In the genomic region with DNA sequence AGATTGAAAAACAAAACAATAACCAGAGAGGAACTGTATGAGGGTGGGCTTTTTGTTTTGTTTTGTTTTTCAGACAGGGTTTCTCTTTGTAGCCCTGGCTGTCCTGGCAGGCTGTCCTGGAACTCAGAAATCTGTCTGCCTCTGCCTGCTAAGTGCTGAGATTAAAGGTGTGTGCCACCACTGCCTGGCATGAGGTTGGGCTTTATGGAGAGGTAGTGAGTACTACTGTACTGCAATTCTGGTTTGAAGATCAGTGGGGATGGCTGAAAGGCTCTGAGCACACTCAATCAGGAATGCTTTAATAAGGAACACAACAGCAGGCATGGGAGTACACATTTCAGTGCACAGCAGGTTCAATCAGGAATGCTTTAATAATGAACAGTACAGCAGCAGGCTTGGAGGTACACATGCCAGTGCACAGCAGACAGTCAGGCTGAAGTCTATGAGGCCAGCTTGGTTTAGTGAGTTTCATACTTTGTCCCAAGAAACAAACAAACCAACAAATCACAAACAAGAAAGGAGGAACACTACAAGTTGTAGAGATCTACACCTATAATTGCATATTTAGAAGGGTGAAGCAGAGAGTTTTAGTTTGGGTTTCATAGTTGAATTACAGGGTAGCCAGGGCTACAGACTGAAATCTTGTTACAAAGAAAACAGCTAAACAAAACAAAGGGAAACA, we compare ENCODE assay signal across 9 mouse cellular contexts. TPM values are rescaled to one million over a fixed set of nuclear protein-coding genes. Genes with fewer than 3 reads are reported as not detected.
DNase-seq lines count a peak whose midpoint lies in the region; ATAC-seq and TF ChIP-seq lines count a peak whose summit lies in the region.
"Had no signal": no experiment of that assay in that cellular context is flagged by ENCODE, and none has a peak within 500 bp of the region (broad histone marks: within the 10 kb centered on the region; RNA-seq: fewer than 3 reads in every experiment).

No protein-coding gene starts in this region.

- no peaks in the 10 kb centered on the region for H3K27me3 ChIP-seq in kidney, embryonic 15.5 days
- no peaks in the 10 kb centered on the region for H3K27me3 ChIP-seq in E14TG2a.4 (ENCODE audit: insufficient read depth, low read length)
- H3K27me3 ChIP-seq in embryonic facial prominence, embryonic 14.5 days (replicated peaks; ENCODE audit: control insufficient read depth, insufficient read depth, low read length) = no peaks in the 10 kb centered on the region
- H3K27me3 ChIP-seq in liver, embryonic 13.5 days = no peaks in the 10 kb centered on the region

- H3K27ac ChIP-seq in kidney, embryonic 15.5 days = peak overlapping the region; percentile 98
- H3K27ac ChIP-seq in embryonic facial prominence, embryonic 14.5 days (replicated peaks; ENCODE audit: low read depth, low read length) = peak overlapping the region; percentile 96
- peak overlapping the region; percentile 100 for H3K27ac ChIP-seq in liver, embryonic 13.5 days

- H3K4me3 ChIP-seq in kidney, embryonic 15.5 days (replicated peaks) = peak overlapping the region; percentile 8; the same call in 1 of the 2 replicates
- H3K4me3 ChIP-seq in E14TG2a.4 (replicated peaks; ENCODE audit: low read length) = peak overlapping the region; percentile 80; the same call in 1 of the 2 replicates
- no peak overlapping the region for H3K4me3 ChIP-seq in embryonic facial prominence, embryonic 14.5 days (ENCODE audit: low read depth, low read length)
- peak overlapping the region; percentile 63 for H3K4me3 ChIP-seq in liver, embryonic 13.5 days (replicated peaks)

- no peak for DNase-seq in kidney, adult 11 months
- no peak for DNase-seq in embryonic facial prominence, embryonic 14.5 days (ENCODE audit: low spot score)
- DNase-seq in liver, embryonic 13.5 days = no peak
- no peak for DNase-seq in ovary, postnatal 36 days (ENCODE audit: low spot score)
- no peak for DNase-seq in gastrocnemius, postnatal 10 days
- DNase-seq in layer of hippocampus, adult 11-12 months (ENCODE audit: low spot score) = no peak
- DNase-seq: kidney, postnatal 10 days had no signal

- no peak for ATAC-seq in kidney, embryonic 15.5 days (replicated peaks; ENCODE audit: low FRiP score)
- ATAC-seq in embryonic facial prominence, embryonic 14.5 days (ENCODE audit: low read depth) = no peak
- ATAC-seq in liver, embryonic 13.5 days (ENCODE audit: low read depth) = no peak

- H3K9me3 ChIP-seq in kidney, embryonic 15.5 days (replicated peaks) = no peaks in the 10 kb centered on the region
- H3K9me3 ChIP-seq in E14TG2a.4 (ENCODE audit: low read length) = no peaks in the 10 kb centered on the region
- no peaks in the 10 kb centered on the region for H3K9me3 ChIP-seq in embryonic facial prominence, embryonic 14.5 days (ENCODE audit: control insufficient read depth, low read length)
- no peaks in the 10 kb centered on the region for H3K9me3 ChIP-seq in liver, embryonic 13.5 days (replicated peaks)

- H3K4me2 ChIP-seq in kidney, embryonic 15.5 days = peak overlapping the region; percentile 63
- peak overlapping the region; percentile 83; the same call in 1 of the 2 replicates for H3K4me2 ChIP-seq in embryonic facial prominence, embryonic 14.5 days (ENCODE audit: low read depth, low read length)
- peak overlapping the region; percentile 78 for H3K4me2 ChIP-seq in liver, embryonic 13.5 days

- H3K4me1 ChIP-seq in kidney, embryonic 15.5 days = peaks cover 32% of the 10 kb centered on the region
- H3K4me1 ChIP-seq in E14TG2a.4 (replicated peaks; ENCODE audit: low read depth, low read length) = peaks cover 53% of the 10 kb centered on the region
- H3K4me1 ChIP-seq in embryonic facial prominence, embryonic 14.5 days (ENCODE audit: control insufficient read depth, insufficient read depth, low read length) = peaks cover 27% of the 10 kb centered on the region; the same call in 1 of the 2 replicates
- H3K4me1 ChIP-seq in liver, embryonic 13.5 days (replicated peaks) = peaks cover 60% of the 10 kb centered on the region

- H3K9ac ChIP-seq in kidney, embryonic 15.5 days = peak overlapping the region; percentile 5; the same call in 1 of the 2 replicates
- peak overlapping the region; percentile 8; the same call in 1 of the 2 replicates for H3K9ac ChIP-seq in embryonic facial prominence, embryonic 14.5 days (ENCODE audit: low read depth, low read length)
- H3K9ac ChIP-seq in liver, embryonic 13.5 days = peak overlapping the region; percentile 88

- H3K36me3 ChIP-seq in kidney, embryonic 15.5 days = no peaks in the 10 kb centered on the region
- H3K36me3 ChIP-seq in E14TG2a.4 (ENCODE audit: insufficient read depth, low read length) = no peaks in the 10 kb centered on the region
- H3K36me3 ChIP-seq in embryonic facial prominence, embryonic 14.5 days (ENCODE audit: control insufficient read depth, insufficient read depth, low read length) = no peaks in the 10 kb centered on the region
- no peaks in the 10 kb centered on the region for H3K36me3 ChIP-seq in liver, embryonic 13.5 days

- TF ChIP-seq CTCF in E14TG2a.4 (conservative IDR thresholded peaks at IDR 0.05; ENCODE audit: low read length) = no peak

RNA-seq across cellular contexts. Expression of a gene that starts 2.1 kb away (rescaled TPM):
- 123 and 142 TPM in 2 replicates for polyA plus RNA-seq in kidney, embryonic 15.5 days (2015; fragmentation: Nextera tagmentation; extraction: Ambion mirVana)
- polyA plus RNA-seq in embryonic facial prominence, embryonic 14.5 days (2014; fragmentation: Nextera tagmentation; extraction: Ambion mirVana) = 74.5 and 84.0 TPM in 2 replicates
- polyA plus RNA-seq in liver, embryonic 13.5 days (2015; fragmentation: Nextera tagmentation; extraction: Ambion mirVana) = 116 and 152 TPM in 2 replicates
- 100 to 1,000 TPM; 165 to 171 TPM for total RNA-seq in gastrocnemius, postnatal 10 days (2021)

RNA-seq across cellular contexts. Expression of a gene that starts 8.0 kb away (rescaled TPM):
- polyA plus RNA-seq in kidney, embryonic 15.5 days (2015; fragmentation: Nextera tagmentation; extraction: Ambion mirVana) = 6.5 and 7.5 TPM in 2 replicates
- polyA plus RNA-seq in embryonic facial prominence, embryonic 14.5 days (2014; fragmentation: Nextera tagmentation; extraction: Ambion mirVana) = 5.2 and 7.2 TPM in 2 replicates
- polyA plus RNA-seq in liver, embryonic 13.5 days (2015; fragmentation: Nextera tagmentation; extraction: Ambion mirVana) = 5.9 and 7.2 TPM in 2 replicates
- 10 to 100 TPM; 25.8 to 30.6 TPM for total RNA-seq in gastrocnemius, postnatal 10 days (2021)

RNA-seq across cellular contexts. Expression of a gene that starts 9.3 kb away (rescaled TPM):
- polyA plus RNA-seq in kidney, embryonic 15.5 days (2015; fragmentation: Nextera tagmentation; extraction: Ambion mirVana) = 3.6 TPM in 2 replicates
- polyA plus RNA-seq in embryonic facial prominence, embryonic 14.5 days (2014; fragmentation: Nextera tagmentation; extraction: Ambion mirVana) = 1.6 and 2.8 TPM in 2 replicates
- 1.2 and 4.3 TPM in 2 replicates for polyA plus RNA-seq in liver, embryonic 13.5 days (2015; fragmentation: Nextera tagmentation; extraction: Ambion mirVana)
- 10 to 100 TPM; 16.0 to 20.6 TPM for total RNA-seq in gastrocnemius, postnatal 10 days (2021)

RNA-seq across cellular contexts. Expression of a gene that starts 9.5 kb away (rescaled TPM):
- polyA plus RNA-seq in kidney, embryonic 15.5 days (2015; fragmentation: Nextera tagmentation; extraction: Ambion mirVana) = 6.0 and 6.9 TPM in 2 replicates
- polyA plus RNA-seq in embryonic facial prominence, embryonic 14.5 days (2014; fragmentation: Nextera tagmentation; extraction: Ambion mirVana) = 3.6 and 4.1 TPM in 2 replicates
- 5.0 and 12.7 TPM in 2 replicates for polyA plus RNA-seq in liver, embryonic 13.5 days (2015; fragmentation: Nextera tagmentation; extraction: Ambion mirVana)
- 100 to 1,000 TPM; 121 to 140 TPM for total RNA-seq in gastrocnemius, postnatal 10 days (2021)

RNA-seq across cellular contexts. Expression of a gene that starts 12.3 kb away (rescaled TPM):
- polyA plus RNA-seq in kidney, embryonic 15.5 days (2015; fragmentation: Nextera tagmentation; extraction: Ambion mirVana) = 10.6 and 10.9 TPM in 2 replicates
- 5.1 and 5.3 TPM in 2 replicates for polyA plus RNA-seq in embryonic facial prominence, embryonic 14.5 days (2014; fragmentation: Nextera tagmentation; extraction: Ambion mirVana)
- 6.5 and 14.1 TPM in 2 replicates for polyA plus RNA-seq in liver, embryonic 13.5 days (2015; fragmentation: Nextera tagmentation; extraction: Ambion mirVana)
- total RNA-seq in gastrocnemius, postnatal 10 days (2021) = 100 to 1,000 TPM; 245 to 257 TPM

Comparison
In these comparisons a context has a peak if more than half of its experiments do, and no peak if none do; other contexts are left out.
1. H3K9ac ChIP-seq: peak in every context shown above with its lines; median percentile 88 in liver, embryonic 13.5 days; 8 in embryonic facial prominence, embryonic 14.5 days; 5 in kidney, embryonic 15.5 days.